Mouse (Mus musculus): Measurements from ENCODE around the gene Rbms2.

Gene Rbms2

DNA sequence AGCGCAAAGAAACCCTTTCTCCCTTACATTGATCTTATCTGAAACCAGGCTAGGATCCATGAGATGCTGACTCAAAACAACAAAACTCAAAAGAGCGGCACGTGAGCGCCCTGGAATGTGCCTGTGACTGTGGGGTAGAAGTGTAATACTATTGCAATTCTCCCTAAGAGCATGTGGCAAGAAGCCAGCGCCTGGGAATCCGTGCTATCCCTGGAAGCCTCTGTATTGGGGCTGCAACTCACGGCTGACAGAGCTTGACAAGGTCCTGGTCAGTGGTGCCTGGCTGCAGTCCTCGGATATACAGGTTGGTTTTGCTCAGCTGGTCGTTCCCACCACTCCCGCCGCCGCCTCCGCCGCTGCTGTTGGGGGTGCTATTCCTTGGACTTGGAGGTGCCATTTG is 29.2 kb downstream of the Rbms2 start:
- in situ Hi-C loops (cut with MboI; ENCODE audit: unreplicated experiment in 2 of 2), result no loop called here

GRCm38 (mm10) chr10:128149592-128149991 is 30.5 kb downstream of the Rbms2 start:
- in situ Hi-C loops (cut with MboI; ENCODE audit: unreplicated experiment in 2 of 2), result no loop called here

GRCm38 (mm10) chr10:128148789-128149365 is 31.2 kb downstream of the Rbms2 start:
- in situ Hi-C loops (cut with MboI; ENCODE audit: unreplicated experiment in 2 of 2), result no loop called here

GRCm38 (mm10) chr10:128144961-128145360 is 35.1 kb downstream of the Rbms2 start:
- in situ Hi-C loops (cut with MboI; ENCODE audit: unreplicated experiment in 2 of 2), result loop anchor here (5.0 kb wide), 1 partner anchor 42 kb away; no protein-coding TSS in a partner anchor

DNA sequence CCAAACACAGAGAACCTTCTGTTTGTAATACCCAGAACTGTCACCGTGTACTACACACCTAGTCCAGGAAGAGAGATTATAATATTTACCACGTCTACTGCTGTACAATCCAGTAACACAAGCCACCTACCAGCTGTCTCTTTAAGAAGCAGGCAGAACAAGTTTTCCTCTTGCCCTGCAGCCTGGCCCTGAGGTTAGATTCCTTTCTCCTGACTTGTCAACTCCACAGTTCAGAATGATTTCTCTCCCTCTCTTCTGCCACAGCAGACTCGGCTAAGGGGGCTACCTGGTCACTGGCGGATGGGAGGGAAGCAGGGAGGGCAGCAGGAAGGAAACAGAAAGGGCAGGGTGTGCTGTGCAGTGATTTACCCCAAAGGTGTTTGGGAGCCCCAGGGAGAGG is 36.4 kb downstream of the Rbms2 start:
- in situ Hi-C loops (cut with MboI; ENCODE audit: unreplicated experiment in 2 of 2), result loop anchor here (5.0 kb wide), 1 partner anchor 44 kb away; no protein-coding TSS in a partner anchor

- in situ Hi-C loops (cut with MboI; ENCODE audit: unreplicated experiment in 2 of 2), result loop anchor here (5.0 kb wide), 1 partner anchor 45 kb away; no protein-coding TSS in a partner anchor
These were observed 37.9 kb downstream of the Rbms2 start for GRCm38 (mm10) chr10:128142165-128142564.

DNA sequence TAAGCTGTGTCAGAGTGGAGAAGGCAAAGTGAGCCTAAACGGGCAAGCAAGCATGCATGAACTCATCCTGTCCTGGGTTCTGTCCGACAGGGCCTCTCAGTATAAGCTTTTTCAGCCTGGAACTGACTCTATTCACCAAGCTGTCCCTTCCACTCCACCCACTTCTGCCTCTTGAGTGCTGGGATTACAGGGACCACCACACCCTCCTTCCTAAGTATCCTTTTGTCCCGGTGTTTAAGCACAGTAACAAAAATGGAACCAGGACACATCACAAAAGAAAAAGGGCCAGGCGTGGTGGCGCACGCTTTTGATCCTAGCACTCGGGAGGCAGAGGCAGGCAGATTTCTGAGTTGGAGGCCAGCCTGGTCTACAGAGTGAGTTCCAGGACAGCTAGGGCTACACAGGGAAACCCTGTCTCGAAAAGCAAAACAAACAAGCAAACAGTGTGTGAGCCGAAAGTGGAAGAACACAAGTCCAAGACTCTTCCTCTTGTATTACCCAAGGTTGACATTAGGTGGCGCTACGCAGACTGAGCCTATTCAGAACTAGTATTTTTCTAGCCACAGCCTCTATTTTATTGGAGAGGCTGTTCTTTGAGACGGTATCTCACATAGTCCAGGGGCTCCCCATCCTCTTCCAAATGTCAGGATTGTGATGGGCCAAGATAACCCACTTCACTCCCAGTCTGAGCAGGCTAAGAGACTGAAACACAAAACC is 39.7 kb downstream of the Rbms2 start:
- in situ Hi-C loops (cut with MboI; ENCODE audit: unreplicated experiment in 2 of 2), result loop anchor here (5.0 kb wide), 1 partner anchor 47 kb away; no protein-coding TSS in a partner anchor

DNA sequence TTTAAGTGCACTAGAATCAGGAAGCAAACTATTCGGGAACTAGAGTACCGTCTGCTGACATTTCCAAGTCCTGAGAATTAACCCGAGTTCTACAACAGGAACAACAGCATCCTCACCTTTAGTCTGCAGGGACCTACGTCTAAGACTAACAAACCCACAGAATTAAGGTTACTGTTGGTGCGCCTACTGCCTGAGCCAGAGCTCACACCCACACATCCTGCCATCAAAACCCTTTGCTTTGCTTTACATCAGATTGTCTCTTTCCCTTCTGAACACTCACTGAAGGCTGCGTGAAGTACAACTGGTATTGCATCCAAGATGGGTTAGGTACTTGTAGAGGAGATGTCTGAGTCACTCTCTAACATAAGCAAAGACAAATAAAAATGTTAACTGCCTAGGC is 44.7 kb downstream of the Rbms2 start:
- in situ Hi-C loops (cut with MboI; ENCODE audit: unreplicated experiment in 2 of 2), result no loop called here

DNA sequence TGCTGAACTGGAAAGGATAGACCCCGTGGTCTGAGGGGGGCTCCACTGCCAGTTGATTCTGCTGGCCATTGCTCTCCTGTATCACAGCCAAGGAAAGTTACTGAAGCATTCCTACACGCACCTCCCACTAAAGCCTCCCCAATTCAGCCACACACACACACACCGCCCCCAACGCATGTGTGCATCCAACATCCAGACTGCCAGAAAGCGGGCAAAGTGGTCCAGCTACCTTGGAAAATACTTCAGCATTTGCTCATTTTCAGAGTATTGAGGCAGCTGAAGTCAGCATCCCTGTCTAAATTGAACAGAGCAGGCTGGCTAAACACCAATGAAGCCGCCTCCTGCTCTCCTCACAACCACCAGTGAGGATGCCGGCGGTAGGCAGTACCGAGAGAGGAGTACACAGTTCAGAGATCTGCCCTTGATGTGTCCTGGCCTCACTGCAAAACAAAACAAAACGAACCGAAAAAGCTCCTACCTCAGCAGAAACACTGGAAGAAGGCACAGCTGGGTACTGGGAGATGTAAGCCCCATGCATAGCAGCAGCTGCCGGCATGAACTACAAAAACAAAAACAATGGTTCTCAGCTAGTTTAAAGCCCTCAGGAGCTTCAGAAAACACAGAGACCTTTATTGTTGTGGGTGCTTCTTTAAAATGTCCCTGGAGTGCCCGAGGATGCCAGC is 46.3 kb downstream of the Rbms2 start:
- in situ Hi-C loops (cut with MboI; ENCODE audit: unreplicated experiment in 2 of 2), result no loop called here

GRCm38 (mm10) chr10:128131812-128132211 is 48.3 kb downstream of the Rbms2 start:
- in situ Hi-C loops (cut with MboI; ENCODE audit: unreplicated experiment in 2 of 2), result no loop called here

DNA sequence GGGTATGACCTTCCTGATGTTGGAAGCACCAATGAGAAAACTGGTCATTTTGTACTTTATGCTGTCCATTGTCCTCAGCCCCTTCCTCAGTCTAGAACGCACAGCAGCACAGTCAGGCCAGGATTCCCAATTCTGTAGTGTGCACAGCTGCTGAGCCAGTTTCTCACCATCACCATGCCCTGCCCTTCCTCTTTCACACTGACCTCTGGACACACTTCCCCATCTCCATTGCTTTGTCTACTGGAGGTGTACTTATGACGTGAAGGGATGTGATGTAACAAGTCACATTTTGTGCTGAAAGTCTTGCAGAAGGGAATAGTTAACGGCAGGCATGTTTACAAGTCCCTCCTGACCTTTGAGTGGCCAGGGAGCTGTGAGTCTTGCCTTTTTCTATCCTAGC is 48.8 kb downstream of the Rbms2 start:
- in situ Hi-C loops (cut with MboI; ENCODE audit: unreplicated experiment in 2 of 2), result no loop called here

GRCm38 (mm10) chr10:128128143-128128542 is 52.0 kb downstream of the Rbms2 start:
- in situ Hi-C loops (cut with MboI; ENCODE audit: unreplicated experiment in 2 of 2), result no loop called here

DNA sequence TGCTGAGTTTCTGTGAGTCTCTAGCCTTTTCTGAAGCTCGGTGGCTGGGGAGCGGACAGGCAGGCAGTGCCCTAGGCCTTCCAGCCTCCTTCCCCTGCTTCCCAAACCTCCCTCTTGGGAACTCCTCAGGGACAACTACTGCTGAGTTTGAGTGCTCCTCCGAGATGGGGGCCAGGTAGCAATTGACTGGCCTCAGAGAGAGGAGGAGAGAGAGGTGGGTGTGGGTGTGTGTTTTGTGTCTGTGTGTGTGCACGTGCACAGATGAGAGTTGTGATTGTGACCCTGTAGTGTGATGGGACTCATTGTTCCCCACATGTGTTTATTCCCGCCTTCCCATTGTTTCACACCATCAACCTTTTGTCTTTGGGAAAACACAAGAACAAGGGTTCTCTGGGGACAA is 52.6 kb downstream of the Rbms2 start:
- in situ Hi-C loops (cut with MboI; ENCODE audit: unreplicated experiment in 2 of 2), result no loop called here

- in situ Hi-C loops (cut with MboI; ENCODE audit: unreplicated experiment in 2 of 2), result no loop called here
These were observed 54.1 kb downstream of the Rbms2 start for GRCm38 (mm10) chr10:128125951-128126350.

DNA sequence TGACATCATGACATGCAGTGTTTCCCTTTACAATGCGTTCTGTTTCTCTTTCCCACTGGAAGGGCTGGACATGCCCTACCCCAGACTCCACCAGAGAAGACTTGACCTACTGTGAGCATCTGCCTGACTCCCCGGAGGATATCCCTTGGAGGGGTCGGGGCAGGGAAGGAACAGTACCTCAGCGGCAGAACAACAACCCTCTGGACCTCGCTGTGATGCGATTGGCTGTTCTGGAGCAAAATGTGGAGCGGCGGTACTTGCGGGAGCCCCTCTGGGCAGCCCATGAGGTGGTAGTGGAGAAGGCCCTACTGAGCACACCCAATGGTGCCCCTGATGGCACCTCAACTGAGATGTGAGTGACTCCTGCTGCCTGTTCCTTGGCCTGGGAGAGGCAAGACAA is 55.3 kb downstream of the Rbms2 start:
- in situ Hi-C loops (cut with MboI; ENCODE audit: unreplicated experiment in 2 of 2), result loop anchor here (5.0 to 25.0 kb wide), 2 partner anchors 38 to 337 kb away; partner anchors contain the start of gene Smarcc2 (in 1 of the 2)

- in situ Hi-C loops (cut with MboI; ENCODE audit: unreplicated experiment in 2 of 2), result loop anchor here (5.0 to 25.0 kb wide), 2 partner anchors 37 to 338 kb away; partner anchors contain the start of gene Smarcc2 (in 1 of the 2)
These were observed 56.3 kb downstream of the Rbms2 start for GRCm38 (mm10) chr10:128123833-128124232.

- in situ Hi-C loops (cut with MboI; ENCODE audit: unreplicated experiment in 2 of 2), result loop anchor here in 1 of 2 experiments (25.0 kb wide), 1 partner anchor 351 kb away; the partner anchor contains the start of gene Smarcc2
These were observed 68.9 kb downstream of the Rbms2 start for GRCm38 (mm10) chr10:128111227-128111626.

DNA sequence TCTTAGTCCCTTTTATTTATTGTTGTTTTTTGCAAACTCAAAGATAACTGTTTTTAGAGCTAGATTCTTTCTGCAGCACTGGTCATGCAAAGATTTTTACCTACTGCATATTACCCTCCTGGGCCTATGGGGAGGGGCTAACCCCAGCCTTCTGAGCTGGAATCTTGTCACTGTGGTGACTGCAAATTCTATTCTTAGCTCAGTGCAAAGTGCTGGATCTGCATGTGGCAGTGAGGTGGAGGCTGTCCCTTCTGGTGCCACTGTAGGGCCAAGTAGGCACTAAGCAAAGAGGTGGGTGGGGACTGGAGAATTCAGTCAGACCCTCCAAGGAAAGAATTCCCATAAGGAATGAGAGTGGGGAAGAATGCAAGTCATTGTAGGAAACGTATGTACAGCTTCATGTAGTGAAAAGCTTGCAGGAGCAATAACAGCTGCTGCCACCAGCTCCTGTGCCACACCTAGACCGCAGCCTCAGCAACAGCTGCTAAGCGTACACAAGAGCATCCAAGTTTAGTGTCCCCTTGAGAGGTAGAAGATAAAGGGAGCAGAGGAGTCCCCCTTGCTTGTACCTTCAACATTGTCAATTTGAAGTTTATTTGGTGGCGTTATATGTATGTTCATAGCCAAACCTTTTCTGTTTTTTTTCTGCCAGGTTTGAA is 69.9 kb downstream of the Rbms2 start:
- in situ Hi-C loops (cut with MboI; ENCODE audit: unreplicated experiment in 2 of 2), result loop anchor here in 1 of 2 experiments (25.0 kb wide), 1 partner anchor 352 kb away; the partner anchor contains the start of gene Smarcc2

DNA sequence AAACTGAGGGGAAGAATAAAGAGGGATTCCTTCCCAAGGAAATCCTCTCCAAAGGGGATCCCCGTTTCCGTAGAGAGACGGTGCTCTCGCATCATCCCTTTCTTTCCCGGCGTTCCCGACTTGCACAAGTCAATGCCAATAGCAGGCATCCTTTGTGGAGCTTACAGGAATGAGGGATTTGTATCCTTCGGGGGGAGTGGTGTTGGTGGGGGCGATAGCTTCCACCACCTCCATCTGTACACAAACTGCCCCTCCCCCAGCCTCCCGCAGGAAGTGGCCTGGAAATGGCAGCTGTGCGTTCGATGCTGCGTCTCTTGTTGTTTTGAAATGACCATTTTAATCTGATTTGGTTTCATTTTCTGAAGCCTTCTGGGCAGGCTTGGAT is 82.5 kb downstream of the Rbms2 start:
- in situ Hi-C loops (cut with MboI; ENCODE audit: unreplicated experiment in 2 of 2), result loop anchor here in 1 of 2 experiments (10.0 kb wide), 1 partner anchor 647 kb away; the partner anchor contains the start of genes Dgka and Pym1
